Comparison of ENCODE assay signal across 21 mouse cellular contexts in the genomic region with DNA sequence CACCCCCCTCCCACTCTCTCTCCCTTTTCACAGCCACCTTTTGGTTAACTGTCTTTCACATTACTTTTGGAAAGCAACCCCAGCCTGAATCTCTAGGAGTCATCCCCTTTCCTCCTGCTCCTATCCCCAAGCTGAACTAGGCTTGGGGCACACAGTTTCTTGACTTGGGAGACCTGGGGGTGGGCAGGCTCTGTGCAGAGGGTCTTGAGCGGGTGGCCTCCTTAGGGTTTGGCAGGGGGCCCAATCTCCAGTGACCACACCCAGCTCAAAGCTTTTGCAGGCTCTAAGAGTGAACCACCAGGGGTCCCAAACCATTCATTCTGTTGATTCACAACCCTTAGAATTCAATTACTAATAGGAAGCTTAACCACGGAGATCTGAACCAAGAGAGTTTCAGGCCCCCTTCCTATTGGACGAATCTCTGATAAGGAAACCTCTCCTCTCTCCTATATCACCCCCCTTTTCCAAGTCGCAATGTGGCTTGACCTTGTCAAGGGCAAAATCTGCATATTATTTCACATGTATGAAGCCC. TPM values are rescaled to one million over a fixed set of nuclear protein-coding genes. Genes with fewer than 3 reads are reported as not detected.
A peak's percentile ranks its signal among the peaks of the same experiment; 100 is the strongest.
DNase-seq lines count a peak whose midpoint lies in the region; ATAC-seq and TF ChIP-seq lines count a peak whose summit lies in the region.
"Had no signal": no experiment of that assay in that cellular context is flagged by ENCODE, and none has a peak within 500 bp of the region (broad histone marks: within the 10 kb centered on the region; RNA-seq: fewer than 3 reads in every experiment).

No protein-coding gene starts in this region.

- no peak for TF ChIP-seq POLR2A in limb, embryonic 14.5 days (IDR thresholded peaks at IDR 0.05; ENCODE audit: borderline replicate concordance, extremely low read depth, insufficient read depth, insufficient read length)

- H3K9ac ChIP-seq in neural tube, embryonic 11.5 days (ENCODE audit: low read length): peak overlapping the region; percentile 60
- H3K9ac ChIP-seq in limb, embryonic 14.5 days (ENCODE audit: low read depth, low read length, severe bottlenecking): peak overlapping the region; percentile 98
- H3K9ac ChIP-seq: forebrain, embryonic 15.5 days; heart, embryonic 12.5 days; liver, embryonic 12.5 days had no signal

- ATAC-seq in neural tube, embryonic 11.5 days (ENCODE audit: insufficient read depth, low FRiP score, low TSS enrichment): no peak
- ATAC-seq in limb, embryonic 14.5 days (ENCODE audit: low FRiP score, low read depth): no peak
- ATAC-seq: forebrain, embryonic 15.5 days; hindbrain, postnatal 0 days; liver, embryonic 12.5 days; lung, postnatal 0 days; midbrain, embryonic 16.5 days had no signal

- no peaks in the 10 kb centered on the region for H3K9me3 ChIP-seq in neural tube, embryonic 11.5 days (ENCODE audit: control insufficient read depth, low read length)
- no peaks in the 10 kb centered on the region for H3K9me3 ChIP-seq in limb, embryonic 14.5 days (ENCODE audit: control insufficient read depth, low read length)
- H3K9me3 ChIP-seq: forebrain, embryonic 15.5 days; heart, embryonic 12.5 days; liver, embryonic 12.5 days; megakaryocyte, embryonic 14.5 days had no signal

- WGBS in neural tube, embryonic 11.5 days: 2% methylated on average over 4 of the region's 4 CpGs
- 14% methylated on average over 4 of the region's 4 CpGs for WGBS in limb, embryonic 14.5 days

- H3K4me2 ChIP-seq in neural tube, embryonic 11.5 days (ENCODE audit: low read depth): peak overlapping the region; percentile 47
- H3K4me2 ChIP-seq in limb, embryonic 14.5 days (replicated peaks; ENCODE audit: low read depth, low read length, severe bottlenecking): peak overlapping the region; percentile 96
- H3K4me2 ChIP-seq: forebrain, embryonic 15.5 days; heart, embryonic 12.5 days; liver, embryonic 12.5 days had no signal

- H3K4me1 ChIP-seq in neural tube, embryonic 11.5 days (ENCODE audit: control insufficient read depth, insufficient read depth, low read length): 0 out of 2 replicates have a peak, but pooled peaks cover 4% of the 10 kb centered on the region
- peaks cover 23% of the 10 kb centered on the region for H3K4me1 ChIP-seq in limb, embryonic 14.5 days (ENCODE audit: control insufficient read depth, insufficient read depth, low read length)

- no peak overlapping the region for H3K27ac ChIP-seq in neural tube, embryonic 11.5 days (ENCODE audit: low read depth, low read length)
- H3K27ac ChIP-seq in limb, embryonic 14.5 days (replicated peaks; ENCODE audit: low read depth, low read length): peak overlapping the region; percentile 98
- H3K27ac ChIP-seq: forebrain, embryonic 15.5 days; hindbrain, postnatal 0 days; liver, embryonic 12.5 days; stomach, postnatal 0 days had no signal

- H3K27me3 ChIP-seq in neural tube, embryonic 11.5 days (ENCODE audit: control insufficient read depth, insufficient read depth, low read length): peaks cover 89% of the 10 kb centered on the region
- no peaks in the 10 kb centered on the region for H3K27me3 ChIP-seq in limb, embryonic 14.5 days (ENCODE audit: control insufficient read depth, insufficient read depth, low read length)

- H3K4me3 ChIP-seq in neural tube, embryonic 11.5 days (ENCODE audit: low read depth, low read length): peak overlapping the region; percentile 40
- peak overlapping the region; percentile 90 for H3K4me3 ChIP-seq in limb, embryonic 14.5 days (replicated peaks; ENCODE audit: low read length)
- H3K4me3 ChIP-seq: forebrain, embryonic 15.5 days; heart, embryonic 12.5 days; liver, embryonic 12.5 days; megakaryocyte, embryonic 14.5 days had no signal

- peak; percentile 83 for DNase-seq in heart, adult 11 months
- no peak for DNase-seq in heart, adult 9 months (ENCODE audit: low spot score in 2 of 2)
- no peak for DNase-seq in neural tube, embryonic 11.5 days (ENCODE audit: low spot score)
- DNase-seq in neural tube, embryonic 10.5 days (ENCODE audit: extremely low spot score, low spot score): no peak
- no peak for DNase-seq in limb, embryonic 14.5 days (ENCODE audit: low spot score)
- DNase-seq in urinary bladder, postnatal 14 days (ENCODE audit: low spot score): peak; percentile 23
- DNase-seq in thymus, postnatal 25 days: no peak
- DNase-seq in Muller cell, postnatal 12 days (ENCODE audit: inconsistent ontology term): no peak
- DNase-seq: adrenal gland, postnatal 14 days; cerebellum, adult 9-10 months; gastrocnemius, postnatal 14 days; heart, postnatal 36 days; thymus, postnatal 4 days had no signal

- no peaks in the 10 kb centered on the region for H3K36me3 ChIP-seq in neural tube, embryonic 11.5 days (ENCODE audit: control insufficient read depth, insufficient read depth, low read length)
- H3K36me3 ChIP-seq in limb, embryonic 14.5 days (ENCODE audit: control insufficient read depth, insufficient read depth, low read length): no peaks in the 10 kb centered on the region
- H3K36me3 ChIP-seq: forebrain, embryonic 15.5 days; heart, embryonic 12.5 days; liver, embryonic 12.5 days had no signal

RNA-seq across cellular contexts. Expression of a gene that starts 2.2 kb away (rescaled TPM):
- polyA plus RNA-seq in neural tube, embryonic 11.5 days (2014; fragmentation: Nextera tagmentation; extraction: Ambion mirVana): 70.6 and 72.8 TPM in 2 replicates
- 111 and 136 TPM in 2 replicates for polyA plus RNA-seq in limb, embryonic 14.5 days (2012; rRNA removed)
- polyA plus RNA-seq in limb, embryonic 14.5 days (2014; fragmentation: Nextera tagmentation; extraction: Ambion mirVana): 117 and 149 TPM in 2 replicates
- polyA plus RNA-seq: forebrain, embryonic 15.5 days; hindbrain, postnatal 0 days; lung, postnatal 0 days; midbrain, embryonic 16.5 days; stomach, postnatal 0 days had no signal

RNA-seq across cellular contexts. Expression of a gene that starts 2.7 kb away (rescaled TPM):
- 6.0 and 6.7 TPM in 2 replicates for polyA plus RNA-seq in neural tube, embryonic 11.5 days (2014; fragmentation: Nextera tagmentation; extraction: Ambion mirVana)
- polyA plus RNA-seq in limb, embryonic 14.5 days (2012; rRNA removed): 32.6 and 41.2 TPM in 2 replicates
- 31.1 and 39.0 TPM in 2 replicates for polyA plus RNA-seq in limb, embryonic 14.5 days (2014; fragmentation: Nextera tagmentation; extraction: Ambion mirVana)
- polyA plus RNA-seq: forebrain, embryonic 15.5 days; heart, embryonic 12.5 days; hindbrain, postnatal 0 days; liver, embryonic 12.5 days; lung, postnatal 0 days; midbrain, embryonic 16.5 days; stomach, postnatal 0 days had no signal

RNA-seq across cellular contexts. Expression of a gene that starts 12.0 kb away (rescaled TPM):
- 98.8 and 105 TPM in 2 replicates for polyA plus RNA-seq in neural tube, embryonic 11.5 days (2014; fragmentation: Nextera tagmentation; extraction: Ambion mirVana)
- polyA plus RNA-seq in limb, embryonic 14.5 days (2012; rRNA removed): 107 and 134 TPM in 2 replicates
- polyA plus RNA-seq in limb, embryonic 14.5 days (2014; fragmentation: Nextera tagmentation; extraction: Ambion mirVana): 39.0 and 45.2 TPM in 2 replicates
- polyA plus RNA-seq: forebrain, embryonic 15.5 days; hindbrain, postnatal 0 days; midbrain, embryonic 16.5 days had no signal

RNA-seq across cellular contexts. Expression of a gene that starts 17.8 kb away (rescaled TPM):
- 0.11 and 0.26 TPM in 2 replicates for polyA plus RNA-seq in neural tube, embryonic 11.5 days (2014; fragmentation: Nextera tagmentation; extraction: Ambion mirVana)
- 26.0 and 37.6 TPM in 2 replicates for polyA plus RNA-seq in limb, embryonic 14.5 days (2012; rRNA removed)
- 16.0 and 24.1 TPM in 2 replicates for polyA plus RNA-seq in limb, embryonic 14.5 days (2014; fragmentation: Nextera tagmentation; extraction: Ambion mirVana)
- polyA plus RNA-seq: forebrain, embryonic 15.5 days; heart, embryonic 12.5 days; hindbrain, postnatal 0 days; liver, embryonic 12.5 days; lung, postnatal 0 days; midbrain, embryonic 16.5 days; stomach, postnatal 0 days had no signal

RNA-seq across cellular contexts. Expression of a gene that starts 21.2 kb away (rescaled TPM):
- 61.2 and 71.3 TPM in 2 replicates for polyA plus RNA-seq in neural tube, embryonic 11.5 days (2014; fragmentation: Nextera tagmentation; extraction: Ambion mirVana)
- 15.8 and 17.0 TPM in 2 replicates for polyA plus RNA-seq in limb, embryonic 14.5 days (2012; rRNA removed)
- polyA plus RNA-seq in limb, embryonic 14.5 days (2014; fragmentation: Nextera tagmentation; extraction: Ambion mirVana): 8.9 and 10.1 TPM in 2 replicates
- polyA plus RNA-seq: forebrain, embryonic 15.5 days; heart, embryonic 12.5 days; midbrain, embryonic 16.5 days had no signal

Comparison
In these comparisons a context has a peak if more than half of its experiments do, and no peak if none do; other contexts are left out.
1. DNase-seq: peak in heart, adult 11 months (single experiment) and urinary bladder, postnatal 14 days (single experiment); none in heart, adult 9 months (0 of 2), neural tube, embryonic 11.5 days (single experiment), neural tube, embryonic 10.5 days (single experiment), limb, embryonic 14.5 days (single experiment), thymus, postnatal 25 days (single experiment) and Muller cell, postnatal 12 days (single experiment).